ENCODE assay signal across 8 mouse cellular contexts in the genomic region with DNA sequence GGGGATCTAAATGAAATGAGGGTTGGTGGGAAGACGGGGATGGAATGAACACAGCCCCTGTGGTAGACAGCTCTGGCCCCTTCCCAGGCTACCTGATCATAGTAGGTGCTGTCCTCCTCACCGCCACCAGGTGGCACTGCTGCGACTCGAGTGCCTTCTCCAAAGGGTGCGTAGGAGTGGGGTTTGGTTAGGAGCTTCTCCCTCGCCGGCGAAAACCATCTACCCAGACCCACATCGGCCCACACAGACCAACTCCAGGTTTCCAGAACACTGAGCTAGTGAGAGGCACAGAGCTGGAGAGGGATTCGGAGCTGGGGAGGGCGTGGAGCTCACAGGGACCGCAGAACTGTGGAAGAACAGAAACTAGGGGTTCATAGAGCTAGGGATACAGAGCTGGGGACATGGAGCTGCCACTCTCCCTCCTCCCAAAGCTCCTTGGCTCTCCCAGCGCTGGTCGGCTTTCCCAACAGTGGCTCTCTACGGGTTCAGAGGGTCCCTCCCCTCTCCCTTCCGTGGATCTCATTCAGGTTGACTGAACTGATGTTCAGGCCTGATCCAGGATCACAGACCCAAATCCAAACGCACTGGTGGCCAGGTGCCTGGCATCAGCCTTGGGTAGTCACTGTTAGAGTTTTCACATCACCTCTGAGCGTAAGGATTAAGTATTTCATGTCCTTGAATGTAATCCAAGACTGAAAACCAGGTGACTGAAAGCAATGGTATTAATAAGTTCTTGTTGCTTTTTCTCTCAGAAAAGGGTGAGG. TPM values are rescaled to one million over a fixed set of nuclear protein-coding genes. Genes with fewer than 3 reads are reported as not detected.
DNase-seq lines count a peak whose midpoint lies in the region; ATAC-seq lines count a peak whose summit lies in the region.

No protein-coding gene starts in this region.

- DNase-seq in T-cell, adult 2 months (ENCODE audit: low spot score): peak; percentile 73
- DNase-seq in cerebellum, adult 8-10 months: peak; percentile 73
- peak; percentile 91 for DNase-seq in hindbrain, embryonic 11.5 days (ENCODE audit: low spot score)
- DNase-seq in layer of hippocampus, postnatal 25 days (ENCODE audit: extremely low spot score in 1 of 2, low spot score in 1 of 2): peak; percentile 65 to 87
- peak; percentile 82 for DNase-seq in lung, postnatal 14 days
- peak; percentile 73 for DNase-seq in retina, postnatal 7 days (ENCODE audit: low read depth, low spot score)
- peak; percentile 90 for DNase-seq in thymus, postnatal 4 days

- H3K27me3 ChIP-seq in hindbrain, embryonic 11.5 days (ENCODE audit: control insufficient read depth, insufficient read depth, low read length): no peaks in the 10 kb centered on the region

- H3K9ac ChIP-seq in hindbrain, embryonic 11.5 days (ENCODE audit: low read depth, low read length): peak overlapping the region; percentile 51; the same call in 1 of the 2 replicates

- no peaks in the 10 kb centered on the region for H3K9me3 ChIP-seq in hindbrain, embryonic 11.5 days (ENCODE audit: control insufficient read depth, low read length)

- H3K4me2 ChIP-seq in hindbrain, embryonic 11.5 days (replicated peaks; ENCODE audit: low read depth, low read length): peak overlapping the region; percentile 38

- H3K27ac ChIP-seq in hindbrain, embryonic 11.5 days (ENCODE audit: low read depth, low read length): no peak overlapping the region

- ATAC-seq in frontal cortex, adult (ENCODE audit: low TSS enrichment): peak; percentile 93
- peak; percentile 78 for ATAC-seq in hindbrain, embryonic 11.5 days (ENCODE audit: low FRiP score)

- no peak overlapping the region for H3K4me3 ChIP-seq in hindbrain, embryonic 11.5 days (ENCODE audit: low read depth, low read length)

- H3K36me3 ChIP-seq in hindbrain, embryonic 11.5 days (ENCODE audit: control insufficient read depth, insufficient read depth, low read length): no peaks in the 10 kb centered on the region

- H3K4me1 ChIP-seq in hindbrain, embryonic 11.5 days (replicated peaks; ENCODE audit: control insufficient read depth, insufficient read depth, low read length): no peaks in the 10 kb centered on the region

- 11% methylated on average over 18 of the region's 18 CpGs for WGBS in hindbrain, embryonic 11.5 days

RNA-seq across cellular contexts. Expression of a gene that starts 18.2 kb away (rescaled TPM):
- 9.2 and 10.7 TPM in 2 replicates for polyA plus RNA-seq in hindbrain, embryonic 11.5 days (2014; fragmentation: Nextera tagmentation; extraction: Ambion mirVana)
- 10 to 100 TPM; 28.7 to 30.0 TPM for total RNA-seq in layer of hippocampus, postnatal 25 days (2021)

RNA-seq across cellular contexts. Expression of a gene that starts 21.0 kb away (rescaled TPM):
- 0.23 TPM in 1 of 2 replicates, not detected in the other for polyA plus RNA-seq in hindbrain, embryonic 11.5 days (2014; fragmentation: Nextera tagmentation; extraction: Ambion mirVana)
- total RNA-seq in layer of hippocampus, postnatal 25 days (2021): under 1 TPM; 0.42 to 0.49 TPM

RNA-seq across cellular contexts. Expression of a gene that starts 33.6 kb away (rescaled TPM):
- 14.5 and 17.2 TPM in 2 replicates for polyA plus RNA-seq in hindbrain, embryonic 11.5 days (2014; fragmentation: Nextera tagmentation; extraction: Ambion mirVana)
- 100 to 1,000 TPM; 101 to 115 TPM for total RNA-seq in layer of hippocampus, postnatal 25 days (2021)
